Mouse (Mus musculus) embryonic fibroblast, embryonic 13.5 days (primary cell): Measurements from ENCODE around the gene Gm11060.

ENCODE experiments used
- CTCF ChIP-seq: IDR thresholded peaks from 2 replicates; pipeline ENCODE4 v1.5.1; 2011; ENCODE audit warnings: mild to moderate bottlenecking, control low read depth, low read length, moderate library complexity, borderline replicate concordance; ENCODE audit not compliant: insufficient read depth
- POLR2A ChIP-seq: IDR thresholded peaks from 2 replicates; pipeline ENCODE4 v1.6.1; 2011; ENCODE audit warnings: low read depth, mild to moderate bottlenecking, control low read depth, low read length, moderate library complexity

GRCm38 (mm10) chr2:105082256-105082790 is 9.5 kb upstream of the Gm11060 start:
- TF ChIP-seq CTCF: no peak
- no peak for TF ChIP-seq POLR2A
